Mouse (Mus musculus): Measurements from ENCODE around the gene Rnf167. TPM values are rescaled to one million over a fixed set of nuclear protein-coding genes. Genes with fewer than 3 reads are reported as not detected.

Rnf167 gene
- polyA plus RNA-seq, 1 experiment: 44.0 TPM

DNA sequence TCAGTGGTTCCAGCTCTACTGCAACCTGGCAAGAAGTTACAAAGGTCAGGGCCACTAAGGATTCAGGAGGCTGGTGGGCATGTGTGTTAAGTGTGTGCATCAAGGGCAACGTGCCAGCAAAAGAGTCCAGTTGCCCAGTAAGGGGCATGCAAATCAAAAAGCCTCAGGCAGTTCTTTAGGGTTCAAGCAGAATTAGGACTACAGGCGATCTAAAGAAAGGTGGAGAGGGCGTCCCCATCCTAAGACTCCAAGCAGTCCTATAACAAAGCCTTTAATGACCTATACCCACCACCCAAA lies 828 bp upstream of the Rnf167 start:
- peaks cover 8% of the 10 kb centered on the region for H3K4me1 ChIP-seq (ENCODE audit: control insufficient read depth, insufficient read depth, insufficient read length, low read length)
- H3K27ac ChIP-seq (replicated peaks; ENCODE audit: low read depth, low read length): peak overlapping the region; percentile 91; the same call in 1 of the 2 replicates
- peak overlapping the region; percentile 97 for H3K4me3 ChIP-seq (ENCODE audit: insufficient read depth, low read depth, low read length)

- Histone ChIP-seq H3K4me1 (ENCODE audit: control insufficient read depth, insufficient read depth, insufficient read length, low read length) (peaks cover 8% of the 10 kb centered on the region), H3K27ac (replicated peaks; ENCODE audit: low read depth, low read length) (peak overlapping the region; percentile 97), H3K4me3 (ENCODE audit: insufficient read depth, low read depth, low read length) (peak overlapping the region; percentile 83)
Measured at GRCm38 (mm10) chr11:70647716-70648420, 833 bp downstream of the Rnf167 start.

GRCm38 (mm10) chr11:70648512-70648911 lies 1.5 kb downstream of the Rnf167 start:
- Histone ChIP-seq H3K4me3 (ENCODE audit: insufficient read depth, low read depth, low read length) (peak overlapping the region; percentile 83), H3K27ac (replicated peaks; ENCODE audit: low read depth, low read length) (no peak overlapping the region), H3K4me1 (ENCODE audit: control insufficient read depth, insufficient read depth, insufficient read length, low read length) (peaks cover 8% of the 10 kb centered on the region)

- H3K4me1 ChIP-seq (ENCODE audit: control insufficient read depth, insufficient read depth, insufficient read length, low read length): peaks cover 8% of the 10 kb centered on the region
Measured at GRCm38 (mm10) chr11:70649185-70649734, 2.2 kb downstream of the Rnf167 start.

DNA sequence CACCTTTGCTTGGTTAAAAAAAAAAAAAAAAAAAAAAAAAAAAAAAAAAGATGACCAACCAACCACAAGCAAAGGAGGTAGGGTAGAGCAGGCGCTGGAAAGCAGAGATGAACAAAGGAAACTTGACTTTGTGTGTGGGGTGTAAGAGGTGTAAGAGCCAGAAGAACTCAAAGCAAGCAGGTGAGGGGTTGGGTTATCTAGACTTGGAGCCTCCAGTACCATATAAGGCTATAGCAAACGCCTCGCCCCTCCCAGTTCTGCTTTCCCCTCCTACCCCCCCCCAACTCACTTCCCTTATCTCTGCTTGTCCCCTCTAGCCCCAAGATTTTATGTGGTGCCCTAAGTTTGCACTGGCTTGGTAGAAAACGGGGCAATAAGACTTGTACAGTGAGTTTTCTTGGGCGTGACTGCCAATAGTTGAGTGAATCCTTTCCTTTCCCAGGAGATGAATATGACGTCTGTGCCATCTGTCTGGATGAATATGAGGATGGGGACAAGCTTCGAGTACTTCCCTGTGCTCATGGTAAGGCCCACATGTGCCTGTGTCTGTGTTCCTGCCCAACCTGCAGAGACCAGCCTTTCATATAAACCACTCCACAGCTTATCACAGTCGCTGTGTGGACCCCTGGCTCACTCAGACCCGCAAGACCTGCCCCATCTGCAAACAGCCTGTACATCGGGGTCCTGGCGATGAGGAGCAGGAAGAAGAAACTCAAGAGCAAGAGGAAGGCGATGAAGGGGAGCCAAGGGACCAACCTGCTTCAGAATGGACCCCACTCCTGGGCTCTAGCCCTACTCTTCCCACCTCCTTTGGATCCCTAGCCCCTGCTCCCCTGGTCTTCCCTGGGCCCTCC lies 3.5 kb downstream of the Rnf167 start:
- peak overlapping the region; percentile 21 for H3K27ac ChIP-seq (replicated peaks; ENCODE audit: low read depth, low read length)
- peak overlapping the region; percentile 10; the same call in 1 of the 2 replicates for H3K4me3 ChIP-seq (ENCODE audit: insufficient read depth, low read depth, low read length)
- peaks cover 8% of the 10 kb centered on the region for H3K4me1 ChIP-seq (ENCODE audit: control insufficient read depth, insufficient read depth, insufficient read length, low read length)

More at GRCm38 (mm10) chr11:70649185-70649734, 2.2 kb downstream of the Rnf167 start:
- Histone ChIP-seq H3K27ac (replicated peaks; ENCODE audit: low read depth, low read length) (no peak overlapping the region), H3K4me3 (ENCODE audit: insufficient read depth, low read depth, low read length) (0 out of 2 replicates have a peak overlapping the region, but pooled peaks have one; percentile 1)

- Histone ChIP-seq H3K4me1 (ENCODE audit: control insufficient read depth, insufficient read depth, insufficient read length, low read length) (no peaks in the 10 kb centered on the region), H3K27ac (replicated peaks; ENCODE audit: low read depth, low read length) (no peak overlapping the region), H3K4me3 (ENCODE audit: insufficient read depth, low read depth, low read length) (no peak overlapping the region)
Measured at GRCm38 (mm10) chr11:70651391-70651790, 4.4 kb downstream of the Rnf167 start.

DNA sequence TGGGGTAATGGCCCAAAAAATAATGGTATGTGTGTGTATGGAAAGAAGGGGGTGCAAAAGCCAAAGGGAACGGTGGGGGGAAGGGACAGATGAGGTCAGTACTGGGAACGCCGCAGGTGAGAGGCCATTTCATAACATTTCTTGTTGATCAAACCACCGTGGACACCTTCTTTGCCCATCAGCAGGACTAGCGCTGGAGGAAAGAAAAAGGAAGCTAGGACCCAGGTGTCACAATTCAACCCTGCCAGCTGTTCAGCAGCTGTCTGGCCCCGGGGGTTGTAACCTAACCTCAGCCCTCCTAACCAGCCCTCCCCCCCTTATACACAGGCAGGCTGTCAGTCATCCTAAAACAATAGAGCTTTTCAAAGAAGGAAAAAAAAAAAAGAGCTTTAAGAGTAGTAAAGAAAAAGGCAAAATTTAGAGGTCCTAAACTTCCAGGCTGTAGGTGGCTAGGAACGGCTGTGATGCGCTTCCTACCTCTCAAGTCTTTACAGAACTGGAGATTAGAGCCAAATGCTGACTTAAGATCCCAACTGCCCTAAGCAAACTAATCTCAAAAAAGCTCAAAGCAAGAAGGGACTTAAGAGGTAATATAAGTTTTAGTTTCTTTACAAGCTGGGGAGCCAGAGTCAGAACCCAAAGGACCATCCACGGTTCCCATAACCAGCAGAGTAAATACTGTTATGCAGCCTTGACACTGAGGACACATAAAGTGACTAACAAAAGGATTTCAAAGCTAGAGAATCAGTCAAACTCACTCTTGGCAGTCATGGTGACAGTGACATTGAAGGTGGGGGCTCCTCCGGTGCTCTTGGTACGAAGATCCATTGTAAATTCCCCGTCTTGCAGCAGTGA lies 5.2 kb downstream of the Rnf167 start:
- Histone ChIP-seq H3K27ac (replicated peaks; ENCODE audit: low read depth, low read length) (peak overlapping the region; percentile 65; the same call in 1 of the 2 replicates), H3K4me1 (ENCODE audit: control insufficient read depth, insufficient read depth, insufficient read length, low read length) (no peaks in the 10 kb centered on the region), H3K4me3 (ENCODE audit: insufficient read depth, low read depth, low read length) (peak overlapping the region; percentile 91)

GRCm38 (mm10) chr11:70652884-70653344 lies 5.9 kb downstream of the Rnf167 start:
- Histone ChIP-seq H3K4me1 (ENCODE audit: control insufficient read depth, insufficient read depth, insufficient read length, low read length) (no peaks in the 10 kb centered on the region), H3K27ac (replicated peaks; ENCODE audit: low read depth, low read length) (peak overlapping the region; percentile 65), H3K4me3 (ENCODE audit: insufficient read depth, low read depth, low read length) (peak overlapping the region; percentile 91)

GRCm38 (mm10) chr11:70653345-70654197 lies 6.5 kb downstream of the Rnf167 start:
- H3K4me1 ChIP-seq (ENCODE audit: control insufficient read depth, insufficient read depth, insufficient read length, low read length): no peaks in the 10 kb centered on the region
- peak overlapping the region; percentile 93 for H3K27ac ChIP-seq (replicated peaks; ENCODE audit: low read depth, low read length)
- H3K4me3 ChIP-seq (ENCODE audit: insufficient read depth, low read depth, low read length): peak overlapping the region; percentile 91

DNA sequence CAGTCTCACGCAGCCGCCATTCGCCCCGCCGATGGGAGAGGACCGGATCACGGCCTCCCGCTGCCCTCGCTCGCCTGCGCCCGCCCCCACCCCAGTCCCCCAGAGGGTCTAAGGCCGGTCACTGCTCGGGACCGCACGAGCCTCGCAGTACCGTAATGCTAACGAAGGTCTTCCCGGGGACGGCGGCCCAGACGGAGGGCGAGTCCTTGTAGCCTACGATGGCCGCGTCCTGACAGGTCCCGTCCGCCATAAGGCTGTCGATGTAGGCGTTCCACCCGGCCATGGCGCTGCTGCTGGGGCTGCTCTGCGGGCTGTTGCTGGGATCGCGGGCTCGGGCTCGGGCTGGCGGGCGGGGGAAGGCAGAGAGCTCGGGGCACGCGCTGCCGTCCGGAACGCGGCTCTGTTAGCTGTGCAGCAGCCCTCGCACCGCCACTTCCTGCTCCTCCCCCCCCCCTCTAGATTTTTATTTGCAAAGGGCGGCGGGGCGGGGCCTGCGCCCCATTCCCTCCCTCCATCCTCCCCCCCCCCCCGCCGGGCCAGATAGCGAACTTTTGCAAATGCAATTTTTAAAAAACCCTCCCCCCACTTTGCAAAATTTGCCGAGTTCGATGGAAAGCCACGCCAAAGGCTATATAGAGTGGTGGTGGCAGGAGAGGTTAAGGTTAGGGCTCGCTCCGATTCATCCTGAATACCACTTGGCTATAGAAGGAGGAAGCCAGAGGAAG lies 7.3 kb downstream of the Rnf167 start, which contains the start of gene Pfn1:
TSS of gene Pfn1 (minus strand) at position 447 of the 725 bp plus-strand sequence.
- H3K4me3 ChIP-seq (ENCODE audit: insufficient read depth, low read depth, low read length): peak within 1 kb of the TSS; percentile 91
- H3K4me1 ChIP-seq (ENCODE audit: control insufficient read depth, insufficient read depth, insufficient read length, low read length): no peaks in the 10 kb centered on the region
- H3K27ac ChIP-seq (replicated peaks; ENCODE audit: low read depth, low read length): peak within 1 kb of the TSS; percentile 93

DNA sequence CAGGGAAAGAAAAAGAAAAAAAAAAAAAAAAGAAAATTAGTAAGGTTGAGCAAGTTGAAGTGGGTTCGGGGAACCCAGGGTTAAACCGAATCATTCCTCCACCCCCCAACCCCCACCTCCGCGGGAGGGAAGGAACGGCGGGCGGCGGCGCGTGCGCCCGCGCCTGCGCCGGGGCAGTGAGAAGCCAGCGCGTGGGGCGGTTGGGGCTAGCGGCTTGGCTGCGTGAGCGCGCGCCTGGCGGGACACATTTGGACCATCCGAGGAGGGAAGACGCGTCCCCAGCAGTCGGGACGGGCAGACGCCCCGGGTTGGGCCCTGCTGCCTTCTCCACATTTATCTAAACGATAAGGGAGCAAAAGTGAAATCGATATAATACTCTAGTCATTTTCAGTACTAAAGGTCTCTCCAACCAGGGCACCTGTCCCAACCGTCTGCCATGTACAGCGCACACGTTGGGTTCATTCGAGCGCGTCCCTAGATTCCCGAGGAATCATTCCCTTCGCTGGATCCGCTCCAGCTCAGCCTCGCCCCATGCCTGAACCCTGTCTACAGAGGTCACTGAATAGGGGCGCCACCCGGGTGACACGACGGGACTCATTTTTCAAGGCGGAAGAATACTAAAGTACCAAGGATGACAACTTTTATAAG lies 8.0 kb downstream of the Rnf167 start:
- Histone ChIP-seq H3K4me1 (ENCODE audit: control insufficient read depth, insufficient read depth, insufficient read length, low read length) (no peaks in the 10 kb centered on the region), H3K27ac (replicated peaks; ENCODE audit: low read depth, low read length) (peak overlapping the region; percentile 79), H3K4me3 (ENCODE audit: insufficient read depth, low read depth, low read length) (peak overlapping the region; percentile 76)

DNA sequence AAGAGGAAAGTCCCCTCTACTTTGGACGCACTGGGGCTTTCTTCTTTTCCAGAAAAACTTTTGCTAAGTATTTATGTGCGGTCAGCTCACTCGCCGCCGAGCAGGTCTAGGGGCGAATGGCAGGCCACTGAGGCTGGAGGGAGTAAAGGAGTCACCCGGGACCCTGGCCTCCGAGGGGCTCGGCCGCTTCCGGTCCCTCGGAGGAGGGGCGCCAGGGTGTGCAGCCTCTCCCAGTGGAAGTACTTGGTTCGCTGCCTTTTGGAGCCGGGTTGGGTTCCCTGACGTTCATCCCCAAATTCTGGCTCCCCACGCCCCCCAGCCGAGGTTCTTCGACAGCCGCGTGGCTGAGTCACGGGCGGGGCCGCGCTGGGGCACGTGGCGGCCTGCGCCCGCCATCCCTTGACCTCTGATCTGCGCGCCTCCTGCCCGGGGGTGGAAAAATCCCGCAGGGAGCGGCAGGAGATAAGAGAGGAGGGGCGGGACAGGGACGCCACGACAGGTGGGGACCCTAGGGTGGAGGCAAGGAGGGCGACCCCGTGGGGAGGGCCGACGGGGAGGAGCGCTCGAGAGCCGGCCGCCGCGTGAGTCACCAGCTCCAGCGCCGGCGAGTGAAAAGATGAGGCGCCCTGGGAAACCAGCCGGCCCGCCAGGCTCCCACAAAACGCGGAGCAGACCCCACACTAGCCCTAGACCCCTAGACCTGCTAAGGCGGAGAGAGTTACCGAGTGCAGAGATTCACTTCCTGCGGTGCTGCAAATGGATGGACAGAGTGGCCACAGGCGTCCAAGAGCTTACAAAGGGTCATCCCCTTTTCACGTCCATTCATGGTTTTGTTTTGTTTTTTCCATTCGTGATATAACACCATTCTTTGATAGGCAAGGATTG lies 8.8 kb downstream of the Rnf167 start:
- Histone ChIP-seq H3K4me3 (ENCODE audit: insufficient read depth, low read depth, low read length) (peak overlapping the region; percentile 76), H3K4me1 (ENCODE audit: control insufficient read depth, insufficient read depth, insufficient read length, low read length) (no peaks in the 10 kb centered on the region)

More for the DNA sequence above, 8.8 kb downstream of the Rnf167 start:
- H3K27ac ChIP-seq (replicated peaks; ENCODE audit: low read depth, low read length): peak overlapping the region; percentile 79

All from brown adipose tissue, adult 24 weeks (tissue).